Mouse (Mus musculus) embryonic fibroblast, embryonic 13.5 days (primary cell): ENCODE data around the gene Zdhhc22.

Source experiments
- CTCF ChIP-seq: IDR thresholded peaks from 2 replicates; pipeline ENCODE4 v1.5.1; 2011; ENCODE audit warnings: mild to moderate bottlenecking, control low read depth, low read length, moderate library complexity, borderline replicate concordance; ENCODE audit not compliant: insufficient read depth
- POLR2A ChIP-seq: IDR thresholded peaks from 2 replicates; pipeline ENCODE4 v1.6.1; 2011; ENCODE audit warnings: low read depth, mild to moderate bottlenecking, control low read depth, low read length, moderate library complexity

- no peak for TF ChIP-seq CTCF
- no peak for TF ChIP-seq POLR2A
Measured at GRCm38 (mm10) chr12:87022006-87022405, 31.8 kb upstream of the Zdhhc22 start.
